Mouse (Mus musculus): ENCODE data around the gene Tmem192.

DNA sequence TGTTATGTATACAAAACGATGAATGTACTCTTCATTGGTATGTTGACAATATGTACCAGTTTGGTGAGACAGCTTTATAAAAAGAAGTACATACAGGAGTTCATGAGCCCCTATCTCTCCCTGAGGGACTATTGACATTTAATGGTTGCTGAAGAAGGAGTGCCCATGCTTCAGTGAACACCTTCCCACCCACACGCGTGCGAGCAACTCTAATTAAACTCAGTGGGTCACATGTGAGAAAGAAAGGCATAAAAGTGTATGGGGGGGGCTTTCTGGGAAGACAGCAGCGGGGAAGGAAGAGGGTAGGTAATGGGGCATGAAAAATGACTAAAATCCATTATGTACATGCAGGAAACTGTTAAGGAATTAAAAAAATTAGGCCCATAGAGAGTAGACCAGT is 30.2 kb upstream of the Tmem192 start:
- TF ChIP-seq TAL1 (IDR thresholded peaks at IDR 0.05; ENCODE audit: low read length) (no peak), GATA1 (IDR thresholded peaks at IDR 0.05; ENCODE audit: low read length) (no peak)

All from erythroblast, embryonic 14.5 days (primary cell).